ENCODE assay signal across 10 mouse cellular contexts in the genomic region with DNA sequence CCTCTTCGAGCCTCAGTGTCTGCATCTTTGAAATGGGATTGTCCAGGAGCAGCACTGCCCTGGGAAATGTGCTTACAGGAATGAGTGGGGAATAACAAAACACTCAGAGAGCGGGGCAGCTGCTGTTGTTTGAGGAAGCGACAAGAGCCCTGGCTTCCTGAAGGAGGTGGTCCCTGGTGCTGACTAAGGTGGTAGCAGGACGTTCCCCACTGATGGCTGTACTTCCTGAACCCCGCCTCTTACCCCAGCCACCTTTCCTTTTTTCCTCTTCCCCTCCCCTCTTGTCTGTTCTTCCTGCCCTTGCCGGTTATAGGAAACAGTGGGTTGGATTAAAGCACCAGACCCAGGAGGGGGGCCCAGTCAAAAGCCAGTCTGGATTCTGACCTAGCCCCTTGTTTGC. TPM values are rescaled to one million over a fixed set of nuclear protein-coding genes. Genes with fewer than 3 reads are reported as not detected.
DNase-seq lines count a peak whose midpoint lies in the region; ATAC-seq lines count a peak whose summit lies in the region.
"Had no signal": no experiment of that assay in that cellular context is flagged by ENCODE, and none has a peak within 500 bp of the region (broad histone marks: within the 10 kb centered on the region; RNA-seq: fewer than 3 reads in every experiment).

No protein-coding gene starts in this region.

- DNase-seq in heart, postnatal 4 days = no peak
- DNase-seq in midbrain, embryonic 10.5 days (ENCODE audit: low spot score) = no peak
- DNase-seq in midbrain, embryonic 11.5 days (ENCODE audit: low spot score, missing footprints) = no peak
- no peak for DNase-seq in adrenal gland, postnatal 14 days
- no peak for DNase-seq in left cerebral cortex, postnatal 10 days (ENCODE audit: extremely low spot score in 1 of 2, low spot score in 2 of 2)
- DNase-seq: cerebellum, adult 9-11 months had no signal

- H3K36me3 ChIP-seq in heart, embryonic 12.5 days = peaks cover 7% of the 10 kb centered on the region
- H3K36me3 ChIP-seq in midbrain, embryonic 10.5 days = peaks cover 5% of the 10 kb centered on the region
- H3K36me3 ChIP-seq in midbrain, embryonic 11.5 days (ENCODE audit: control insufficient read depth, insufficient read depth, low read length) = no peaks in the 10 kb centered on the region
- H3K36me3 ChIP-seq in hindbrain, embryonic 15.5 days = peaks cover 17% of the 10 kb centered on the region
- peaks cover 6% of the 10 kb centered on the region; the same call in 1 of the 2 replicates for H3K36me3 ChIP-seq in neural tube, embryonic 14.5 days (ENCODE audit: control insufficient read depth, insufficient read depth, low read length)

- H3K4me1 ChIP-seq in heart, embryonic 12.5 days (replicated peaks) = peaks cover 31% of the 10 kb centered on the region
- peaks cover 42% of the 10 kb centered on the region for H3K4me1 ChIP-seq in midbrain, embryonic 10.5 days
- peaks cover 11% of the 10 kb centered on the region for H3K4me1 ChIP-seq in midbrain, embryonic 11.5 days (ENCODE audit: control insufficient read depth, insufficient read depth, low read length)
- peaks cover 30% of the 10 kb centered on the region for H3K4me1 ChIP-seq in hindbrain, embryonic 15.5 days (replicated peaks)
- 0 out of 2 replicates have a peak, but pooled peaks cover 12% of the 10 kb centered on the region for H3K4me1 ChIP-seq in neural tube, embryonic 14.5 days (ENCODE audit: control insufficient read depth, insufficient read depth, low read length)

- H3K27me3 ChIP-seq in heart, embryonic 12.5 days (replicated peaks) = peaks cover 13% of the 10 kb centered on the region; the same call in 1 of the 2 replicates
- peaks cover 58% of the 10 kb centered on the region for H3K27me3 ChIP-seq in midbrain, embryonic 10.5 days (ENCODE audit: low read depth, poor library complexity, severe bottlenecking)
- H3K27me3 ChIP-seq in midbrain, embryonic 11.5 days (ENCODE audit: control insufficient read depth, insufficient read depth, low read length) = peaks cover 2% of the 10 kb centered on the region; the same call in 1 of the 2 replicates
- no peaks in the 10 kb centered on the region for H3K27me3 ChIP-seq in hindbrain, embryonic 15.5 days
- H3K27me3 ChIP-seq in neural tube, embryonic 14.5 days (ENCODE audit: control insufficient read depth, insufficient read depth, low read length) = no peaks in the 10 kb centered on the region
- H3K27me3 ChIP-seq: liver, embryonic 15.5 days had no signal

- peak overlapping the region; percentile 45; the same call in 1 of the 2 replicates for H3K27ac ChIP-seq in heart, embryonic 12.5 days (ENCODE audit: poor library complexity, severe bottlenecking)
- no peak overlapping the region for H3K27ac ChIP-seq in midbrain, embryonic 10.5 days (replicated peaks)
- H3K27ac ChIP-seq in midbrain, embryonic 11.5 days (ENCODE audit: low read depth, low read length) = no peak overlapping the region
- no peak overlapping the region for H3K27ac ChIP-seq in hindbrain, embryonic 15.5 days (replicated peaks)
- H3K27ac ChIP-seq in neural tube, embryonic 14.5 days (ENCODE audit: low read depth, low read length) = peak overlapping the region; percentile 7; the same call in 1 of the 2 replicates
- H3K27ac ChIP-seq: liver, embryonic 15.5 days had no signal

- H3K4me2 ChIP-seq in heart, embryonic 12.5 days = peak overlapping the region; percentile 38; the same call in 1 of the 2 replicates
- H3K4me2 ChIP-seq in midbrain, embryonic 11.5 days = no peak overlapping the region
- peak overlapping the region; percentile 41 for H3K4me2 ChIP-seq in hindbrain, embryonic 15.5 days
- H3K4me2 ChIP-seq in neural tube, embryonic 14.5 days (ENCODE audit: low read depth, low read length) = peak overlapping the region; percentile 35; the same call in 1 of the 2 replicates
- H3K4me2 ChIP-seq: liver, embryonic 15.5 days had no signal

- H3K9ac ChIP-seq in heart, embryonic 12.5 days = no peak overlapping the region
- no peak overlapping the region for H3K9ac ChIP-seq in midbrain, embryonic 11.5 days (ENCODE audit: low read length)
- H3K9ac ChIP-seq in hindbrain, embryonic 15.5 days = no peak overlapping the region
- peak overlapping the region; percentile 13; the same call in 1 of the 2 replicates for H3K9ac ChIP-seq in neural tube, embryonic 14.5 days (replicated peaks; ENCODE audit: low read depth, low read length)
- H3K9ac ChIP-seq: liver, embryonic 15.5 days had no signal

- H3K9me3 ChIP-seq in heart, embryonic 12.5 days (replicated peaks) = no peaks in the 10 kb centered on the region
- H3K9me3 ChIP-seq in midbrain, embryonic 10.5 days (replicated peaks) = no peaks in the 10 kb centered on the region
- H3K9me3 ChIP-seq in midbrain, embryonic 11.5 days (ENCODE audit: control insufficient read depth, low read length) = no peaks in the 10 kb centered on the region
- no peaks in the 10 kb centered on the region for H3K9me3 ChIP-seq in hindbrain, embryonic 15.5 days
- H3K9me3 ChIP-seq in neural tube, embryonic 14.5 days (ENCODE audit: control insufficient read depth, low read length) = no peaks in the 10 kb centered on the region
- H3K9me3 ChIP-seq: liver, embryonic 15.5 days had no signal

- H3K4me3 ChIP-seq in heart, embryonic 12.5 days = no peak overlapping the region
- H3K4me3 ChIP-seq in midbrain, embryonic 10.5 days = peak overlapping the region; percentile 41; the same call in 1 of the 2 replicates
- H3K4me3 ChIP-seq in midbrain, embryonic 11.5 days (ENCODE audit: low read depth, low read length) = no peak overlapping the region
- H3K4me3 ChIP-seq in hindbrain, embryonic 15.5 days = no peak overlapping the region
- no peak overlapping the region for H3K4me3 ChIP-seq in neural tube, embryonic 14.5 days (ENCODE audit: low read depth, low read length)
- H3K4me3 ChIP-seq: liver, embryonic 15.5 days had no signal

- intact Hi-C loops in left cerebral cortex, postnatal 10 days (cut with DNase I) = no loop called here

- WGBS in heart, embryonic 12.5 days = 32% methylated on average over 6 of the region's 6 CpGs
- WGBS in midbrain, embryonic 10.5 days = 30% methylated on average over 6 of the region's 6 CpGs
- WGBS in midbrain, embryonic 11.5 days = 34% methylated on average over 6 of the region's 6 CpGs
- 49% methylated on average over 6 of the region's 6 CpGs for WGBS in hindbrain, embryonic 15.5 days
- WGBS in neural tube, embryonic 14.5 days = 48% methylated on average over 6 of the region's 6 CpGs

- ATAC-seq in heart, embryonic 12.5 days (ENCODE audit: insufficient number of reproducible peaks, low FRiP score) = peak; percentile 77
- ATAC-seq in midbrain, embryonic 11.5 days (ENCODE audit: low FRiP score) = no peak
- ATAC-seq in hindbrain, embryonic 15.5 days (ENCODE audit: low FRiP score, low read depth) = no peak
- 0 out of 2 replicates have a peak, but pooled peaks have one; percentile 16 for ATAC-seq in neural tube, embryonic 14.5 days (ENCODE audit: low read depth)

RNA-seq across cellular contexts. Expression of gene Arrb1, which starts 45.0 kb away (rescaled TPM):
- polyA plus RNA-seq in heart, embryonic 12.5 days (2016; fragmentation: Nextera tagmentation; extraction: Ambion mirVana) = 13.4 and 14.5 TPM in 2 replicates
- 10 to 100 TPM; 31.0 to 32.5 TPM for total RNA-seq in heart, postnatal 4 days (2021)
- polyA plus RNA-seq in midbrain, embryonic 10.5 days (2016; fragmentation: Nextera tagmentation; extraction: Ambion mirVana) = 9.8 and 10.1 TPM in 2 replicates
- polyA plus RNA-seq in midbrain, embryonic 11.5 days (2014; fragmentation: Nextera tagmentation; extraction: Ambion mirVana) = 4.1 and 4.6 TPM in 2 replicates
- 17.5 and 19.1 TPM in 2 replicates for polyA plus RNA-seq in hindbrain, embryonic 15.5 days (2015; fragmentation: Nextera tagmentation; extraction: Ambion mirVana)
- 9.9 and 11.5 TPM in 2 replicates for polyA plus RNA-seq in neural tube, embryonic 14.5 days (2014; fragmentation: Nextera tagmentation; extraction: Ambion mirVana)
- total RNA-seq in adrenal gland, postnatal 14 days (2021) = 48.9 and 57.9 TPM in 2 replicates
- total RNA-seq in left cerebral cortex, postnatal 10 days (2021) = 100 to 1,000 TPM; 167 to 196 TPM

RNA-seq across cellular contexts. Expression of gene Tpbgl, which starts 46.7 kb away (rescaled TPM):
- polyA plus RNA-seq in heart, embryonic 12.5 days (2016; fragmentation: Nextera tagmentation; extraction: Ambion mirVana) = 1.3 and 1.5 TPM in 2 replicates
- 1 to 10 TPM; 3.4 to 4.7 TPM for total RNA-seq in heart, postnatal 4 days (2021)
- polyA plus RNA-seq in midbrain, embryonic 10.5 days (2016; fragmentation: Nextera tagmentation; extraction: Ambion mirVana) = 0.32 and 0.79 TPM in 2 replicates
- 0.34 and 0.92 TPM in 2 replicates for polyA plus RNA-seq in midbrain, embryonic 11.5 days (2014; fragmentation: Nextera tagmentation; extraction: Ambion mirVana)
- 2.0 and 2.4 TPM in 2 replicates for polyA plus RNA-seq in hindbrain, embryonic 15.5 days (2015; fragmentation: Nextera tagmentation; extraction: Ambion mirVana)
- 1.8 and 3.5 TPM in 2 replicates for polyA plus RNA-seq in neural tube, embryonic 14.5 days (2014; fragmentation: Nextera tagmentation; extraction: Ambion mirVana)
- total RNA-seq in adrenal gland, postnatal 14 days (2021) = 14.7 and 16.5 TPM in 2 replicates
- 1 to 10 TPM; 3.3 TPM for total RNA-seq in left cerebral cortex, postnatal 10 days (2021)

Comparison
In these comparisons a context has a peak if more than half of its experiments do, and no peak if none do; other contexts are left out.
1. ATAC-seq: peak in heart, embryonic 12.5 days (single experiment) and neural tube, embryonic 14.5 days (single experiment); none in midbrain, embryonic 11.5 days (single experiment) and hindbrain, embryonic 15.5 days (single experiment).
2. H3K27ac ChIP-seq: peak in heart, embryonic 12.5 days (single experiment) and neural tube, embryonic 14.5 days (single experiment); none in midbrain, embryonic 10.5 days (single experiment), midbrain, embryonic 11.5 days (single experiment) and hindbrain, embryonic 15.5 days (single experiment).